Mouse (Mus musculus) testis, adult 2 months (tissue): ENCODE results near the gene Wdfy4.

Experiments
- CTCF ChIP-seq: fragments of 200-500 bp; IDR thresholded peaks from 2 replicates; pipeline ENCODE4 v1.5.1; 2012; ENCODE audit warnings: low read depth, mild to moderate bottlenecking, inconsistent platforms, low read length, moderate library complexity; ENCODE audit not compliant: control insufficient read depth, insufficient read depth, insufficient replicate concordance
- POLR2A ChIP-seq: fragments of 200-500 bp; IDR thresholded peaks from 2 replicates; pipeline ENCODE4 v1.6.1; 2012; ENCODE audit warnings: low read depth, mild to moderate bottlenecking, inconsistent platforms, low read length, moderate library complexity; ENCODE audit not compliant: control insufficient read depth

- no peak for TF ChIP-seq POLR2A
- TF ChIP-seq CTCF = no peak
These were observed 122.3 kb downstream of the Wdfy4 start for GRCm38 (mm10) chr14:33062996-33063395.
